Mouse (Mus musculus) spleen, postnatal 36 days (tissue): ENCODE data around the gene Ppil4.

Experiments
- DNase-seq, 2 experiments: peaks; one replicate each; pipeline ENCODE4 v3.0.0; 2022; ENCODE audit warnings: low spot score in 2 of 2, mixed read lengths in 1 of 2

Ppil4 gene

DNA sequence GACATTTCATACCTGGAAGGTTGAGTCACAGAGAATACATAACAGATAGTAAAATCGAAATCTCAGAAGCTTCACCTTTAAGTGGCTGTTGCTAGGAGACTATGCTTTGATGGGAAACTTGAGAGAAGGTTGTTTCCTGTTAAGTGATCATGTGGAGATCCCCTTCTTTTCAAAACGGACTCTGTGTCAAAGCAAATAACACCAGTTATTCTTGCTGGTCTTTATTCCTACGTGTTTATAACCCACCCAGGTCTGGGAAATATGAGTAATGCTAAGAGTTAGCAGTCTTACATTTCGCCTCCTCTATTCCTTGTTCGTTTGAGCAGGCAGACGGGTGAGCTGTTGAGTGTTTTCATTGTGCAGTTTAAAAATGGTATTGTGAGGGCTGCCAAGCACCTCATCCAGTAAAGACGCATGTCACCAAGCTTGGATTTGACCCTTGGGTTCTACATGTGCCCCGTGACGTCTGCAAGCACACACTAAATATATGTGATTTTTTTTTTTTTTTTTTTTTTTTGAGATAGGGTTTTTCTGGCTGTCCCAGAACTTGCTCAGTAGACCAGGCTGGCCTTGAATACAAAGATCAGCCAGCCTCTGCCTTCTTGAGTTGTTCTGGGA is 32.1 kb downstream of the Ppil4 start:
- DNase-seq, result peak; percentile 59 to 73

DNA sequence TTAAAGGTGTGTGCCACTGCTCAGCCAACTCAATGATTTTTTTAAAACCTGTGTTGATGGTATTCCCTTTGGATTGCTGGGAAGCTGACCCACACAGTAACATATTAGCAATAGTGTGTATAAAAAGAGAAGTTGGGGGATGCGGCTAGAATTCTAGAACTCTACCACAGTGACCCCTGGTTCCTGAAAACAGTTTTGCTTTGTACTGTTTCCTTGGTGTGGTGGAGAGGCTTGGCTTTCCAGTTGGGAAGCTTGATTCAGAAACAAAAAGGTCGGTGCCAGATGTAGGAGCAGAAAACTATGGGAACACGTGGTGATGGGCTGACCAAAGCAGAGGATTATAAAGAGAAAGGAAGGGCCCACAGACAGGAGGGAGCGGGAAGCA is 32.6 kb downstream of the Ppil4 start:
- DNase-seq, result no peak

DNA sequence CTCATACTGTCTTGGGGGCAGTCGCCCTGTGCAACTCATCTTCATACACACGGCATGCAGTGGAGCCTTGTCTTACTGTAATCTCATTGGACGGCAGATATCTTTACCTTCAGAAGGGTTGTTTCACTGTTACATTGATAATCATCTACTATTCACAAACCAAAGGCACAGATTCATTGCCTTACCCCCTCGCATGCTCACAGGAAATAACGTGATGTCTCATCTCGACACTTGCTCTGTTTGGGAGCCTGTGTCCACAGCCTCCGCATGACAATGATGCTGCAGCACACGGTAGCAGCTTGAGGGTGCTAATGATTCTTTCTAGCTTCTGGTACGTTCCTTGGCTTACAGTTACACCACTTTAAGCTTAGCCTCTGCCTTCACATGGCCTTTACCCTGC is 33.4 kb downstream of the Ppil4 start:
- DNase-seq, result no peak

DNA sequence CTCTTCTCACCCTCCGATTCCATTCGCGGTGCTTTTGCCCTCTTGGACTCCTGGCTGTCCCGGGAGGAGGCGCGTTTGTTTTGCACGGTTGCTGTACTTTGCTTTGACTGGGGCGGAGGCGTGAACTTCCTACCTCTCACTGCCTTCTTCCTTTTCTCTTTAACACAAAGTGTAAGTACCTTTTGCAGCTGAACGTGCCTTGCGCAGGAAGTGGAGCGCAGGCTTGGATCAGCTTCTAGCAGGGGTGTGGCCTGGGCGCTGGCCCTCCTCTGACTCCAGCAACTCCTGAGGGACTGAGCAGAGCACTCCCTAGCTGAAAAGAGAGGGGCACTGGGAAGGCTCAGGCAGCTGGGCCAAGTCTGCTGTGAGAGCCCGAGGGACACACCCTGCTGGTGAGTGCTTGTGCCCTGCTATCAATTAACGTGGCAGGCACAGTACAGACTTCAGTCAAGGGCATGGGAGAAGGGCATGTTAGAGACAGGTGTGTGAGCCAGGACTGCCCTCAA is 39.5 kb downstream of the Ppil4 start, which contains the start of gene Zc3h12d:
Gene Zc3h12d (plus strand): TSS at position 300 of the 506 bp plus-strand sequence.
- peak; percentile 78 to 80 for DNase-seq

DNA sequence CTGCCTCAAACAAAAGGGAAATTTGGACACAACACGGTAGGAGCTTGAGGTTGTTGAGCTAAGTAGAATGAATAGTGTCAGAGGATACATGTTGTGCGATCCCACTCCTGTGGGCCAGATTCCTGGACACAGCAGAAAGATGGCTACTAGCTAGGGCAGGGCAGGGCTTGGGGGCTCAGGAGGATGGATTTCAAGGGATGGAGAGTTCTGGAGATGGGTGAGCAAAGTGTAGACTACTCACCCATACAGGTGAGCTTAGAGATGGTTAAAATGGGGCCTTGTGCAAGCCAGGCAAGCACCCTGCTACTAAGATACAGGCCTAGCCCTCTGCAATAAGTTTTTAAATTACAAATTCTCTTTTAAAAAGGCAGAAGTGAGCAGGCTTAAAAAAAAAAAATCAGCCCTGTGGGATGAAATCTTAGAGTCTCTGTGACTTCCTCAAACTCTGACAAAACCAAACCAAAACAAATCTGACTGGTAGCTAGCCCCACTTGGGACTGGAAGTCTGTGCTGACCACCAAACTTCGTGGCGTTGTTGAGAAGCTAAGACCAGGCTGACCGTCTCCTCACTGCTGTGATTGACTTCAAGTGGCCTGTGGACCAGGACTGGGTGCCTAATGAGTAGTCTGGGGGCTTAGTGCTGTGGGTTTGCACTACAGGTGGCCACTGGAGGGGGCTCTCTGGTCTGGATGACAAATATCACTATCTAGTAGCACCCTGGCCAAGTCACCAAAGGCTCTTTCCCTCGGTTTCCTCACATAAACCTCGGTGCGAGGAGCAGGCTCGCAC is 40.9 kb downstream of the Ppil4 start:
- peak; percentile 54 to 63 for DNase-seq

DNA sequence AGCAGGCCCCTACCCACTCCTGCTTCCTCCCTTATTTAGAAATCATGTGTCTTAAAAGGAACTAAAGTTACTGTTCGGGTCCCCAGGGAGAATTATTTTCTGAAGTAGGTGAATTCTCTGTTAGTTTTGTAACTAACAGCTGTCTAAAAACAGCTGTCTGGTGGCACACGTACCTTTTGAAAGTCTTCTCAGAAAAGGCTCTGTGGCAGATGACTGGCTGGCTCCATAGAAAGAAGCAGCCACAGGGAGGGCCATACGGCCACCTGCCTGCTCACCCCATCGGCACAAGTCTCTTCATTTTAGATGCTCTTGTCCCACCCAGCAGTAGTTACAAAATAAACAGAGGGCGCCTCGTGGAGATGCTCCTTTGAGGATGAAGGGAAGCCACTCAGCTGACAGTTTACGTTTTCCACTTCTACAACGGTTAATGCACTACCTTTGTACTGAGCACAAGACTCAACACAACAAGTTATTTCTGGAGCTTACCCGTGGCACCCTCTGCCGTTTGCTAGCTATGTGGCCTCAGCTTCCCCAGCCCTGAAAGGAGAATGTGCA is 42.1 kb downstream of the Ppil4 start:
- peak; percentile 72 to 77 for DNase-seq

DNA sequence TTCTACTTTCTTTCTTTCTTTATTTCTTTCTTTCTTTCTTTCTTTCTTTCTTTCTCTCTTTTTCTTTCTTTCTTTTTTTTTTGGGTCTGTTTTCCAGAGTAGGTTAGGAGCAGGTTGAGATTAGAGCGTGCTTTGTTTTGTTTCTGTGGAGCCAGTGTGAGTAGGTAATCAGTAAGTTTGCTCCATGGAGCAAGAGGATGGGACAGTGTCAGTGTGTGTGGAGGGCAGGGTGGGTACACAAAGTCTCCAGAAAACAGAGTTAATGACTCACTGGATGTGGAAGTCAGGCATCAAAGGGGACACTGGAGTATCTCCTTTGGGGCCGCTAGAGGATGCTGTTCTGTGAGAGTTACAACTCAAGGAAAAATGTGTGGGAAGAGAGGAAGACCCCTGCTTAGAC is 44.2 kb downstream of the Ppil4 start:
- no peak for DNase-seq

DNA sequence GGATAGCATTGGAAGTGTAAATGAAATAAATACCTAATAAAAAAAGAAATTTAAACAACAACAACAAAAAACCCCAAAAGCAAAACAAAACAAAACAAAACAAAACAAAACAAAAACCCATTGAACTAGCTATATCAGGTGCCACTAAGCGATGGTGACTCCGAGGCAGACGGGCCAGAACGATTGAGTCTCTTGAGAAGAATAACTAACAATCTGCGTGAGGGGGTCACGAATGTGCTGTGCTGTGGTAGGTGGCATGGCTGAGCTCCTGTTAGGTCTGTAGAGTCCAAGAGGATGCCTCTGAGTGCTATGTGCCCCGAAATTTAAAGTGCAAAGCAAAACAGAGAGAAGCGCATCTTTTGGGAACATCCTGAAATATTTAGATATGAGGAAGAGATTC is 44.8 kb downstream of the Ppil4 start:
- DNase-seq, result no peak

DNA sequence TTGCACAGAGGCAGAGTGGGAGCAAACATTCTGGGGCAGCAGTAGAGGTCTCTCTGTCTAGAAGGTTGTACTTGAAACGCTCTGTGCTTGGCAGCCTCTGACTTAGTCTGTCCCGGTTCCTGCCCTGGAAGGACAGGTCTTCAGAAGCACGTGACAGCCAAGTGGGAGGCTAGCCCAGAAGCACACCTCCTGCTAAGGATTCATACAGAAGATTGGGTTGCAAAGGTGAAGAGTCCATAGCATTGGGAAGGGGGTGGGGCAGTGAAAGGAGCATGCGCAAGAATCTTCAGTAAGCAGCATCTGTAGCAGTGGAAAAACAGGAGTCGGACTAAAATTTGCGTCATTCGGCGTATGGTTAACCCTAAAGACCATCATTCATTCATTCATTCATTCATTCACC is 45.3 kb downstream of the Ppil4 start:
- no peak for DNase-seq

DNA sequence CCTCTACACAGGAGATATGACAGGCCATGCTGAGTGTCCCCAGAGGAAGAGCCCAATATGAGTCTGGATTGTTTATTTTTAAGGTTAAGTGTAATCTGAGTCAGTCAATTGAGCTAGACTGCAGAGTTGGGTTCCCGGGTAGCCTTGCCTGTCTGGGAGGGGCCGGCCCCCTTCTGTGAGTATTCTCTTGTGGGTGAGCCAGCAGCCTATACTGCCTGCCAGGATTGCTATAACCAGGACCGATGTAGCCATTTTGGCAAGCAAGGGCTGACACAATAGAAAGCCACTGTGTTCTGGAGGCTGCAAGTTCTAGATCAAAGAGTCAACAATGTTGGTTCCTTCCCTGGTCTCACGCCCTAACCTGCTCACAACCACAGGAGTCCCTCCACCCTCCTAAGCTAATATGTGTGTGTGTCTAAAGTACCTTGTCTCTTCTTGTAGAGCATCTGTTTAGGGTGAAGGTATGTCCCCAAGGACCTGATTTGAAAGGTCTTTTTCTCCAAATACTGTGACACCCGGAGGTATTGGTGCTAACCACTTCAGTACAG is 46.3 kb downstream of the Ppil4 start:
- DNase-seq, result no peak

DNA sequence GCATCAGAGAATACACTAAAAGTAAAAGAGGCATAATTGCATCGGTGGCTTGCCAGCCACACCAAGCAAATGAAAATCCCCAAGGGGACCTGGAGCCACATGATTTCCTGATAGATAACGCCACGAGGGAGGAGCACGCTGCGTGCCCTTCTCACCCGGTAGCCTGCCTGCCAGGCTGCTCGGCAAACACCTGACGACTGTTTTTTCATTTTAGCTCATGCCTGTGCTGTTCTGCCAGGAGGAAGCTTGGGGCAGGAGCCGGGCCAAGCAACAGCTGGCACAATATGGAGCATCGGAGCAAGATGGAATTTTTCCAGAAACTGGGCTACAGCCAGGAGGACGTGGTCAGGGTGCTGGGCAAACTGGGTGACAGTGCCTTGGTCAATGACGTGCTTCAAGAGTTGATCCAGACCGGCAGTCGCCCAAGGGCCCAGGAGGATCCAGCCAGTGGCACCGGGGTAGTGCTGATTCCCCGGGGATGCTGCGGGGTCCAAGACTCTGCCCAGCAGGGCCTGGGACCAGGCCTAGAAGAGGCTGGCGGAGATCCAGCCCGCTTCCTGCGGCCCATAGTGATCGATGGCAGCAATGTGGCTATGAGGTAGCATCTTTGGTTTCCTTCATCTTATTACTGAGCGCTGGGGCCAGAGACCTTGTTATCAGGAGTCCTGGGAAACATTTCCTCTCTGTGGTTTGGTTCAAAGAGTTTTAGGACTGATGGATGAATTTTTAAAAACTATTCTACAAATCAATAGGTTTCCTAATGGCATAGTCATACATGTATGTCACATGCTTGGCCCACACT is 47.1 kb downstream of the Ppil4 start:
- peak; percentile 78 to 79 for DNase-seq

DNA sequence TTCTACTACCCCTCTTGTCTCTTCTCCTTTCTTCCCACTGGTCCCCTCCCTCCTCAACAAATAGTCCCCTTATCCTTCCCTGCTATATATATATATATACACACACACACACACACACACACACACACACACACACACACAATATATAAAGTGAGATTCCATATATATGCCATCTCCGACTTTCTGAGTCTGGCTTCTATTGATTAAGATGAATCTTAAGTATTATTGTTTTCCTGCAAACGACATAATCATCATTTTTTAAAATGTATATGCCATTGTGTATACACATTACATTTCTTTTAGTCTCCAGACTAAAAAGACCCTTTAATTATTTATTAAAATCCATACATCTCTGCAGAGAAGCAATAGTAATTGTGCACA is 47.7 kb downstream of the Ppil4 start:
- no peak for DNase-seq

DNA sequence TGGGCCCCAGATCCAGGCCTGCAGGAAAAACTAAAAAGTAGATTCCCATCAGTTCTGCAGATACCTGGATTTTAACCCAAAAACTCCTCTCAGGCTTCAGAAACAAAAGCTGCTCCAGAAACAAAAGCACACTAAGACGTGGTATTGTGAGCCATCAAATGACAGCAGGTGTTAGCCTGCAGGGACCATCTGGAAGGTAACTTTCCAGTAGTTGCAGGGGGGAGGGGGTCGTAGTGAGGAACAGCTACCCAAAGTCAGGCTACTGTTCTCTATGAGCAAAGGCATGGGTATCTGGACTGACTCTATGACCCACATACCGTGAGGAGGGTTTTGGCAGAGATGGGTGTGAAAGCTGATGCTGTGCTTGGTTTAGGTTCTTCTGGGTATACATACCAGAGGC is 48.1 kb downstream of the Ppil4 start:
- DNase-seq, result no peak

DNA sequence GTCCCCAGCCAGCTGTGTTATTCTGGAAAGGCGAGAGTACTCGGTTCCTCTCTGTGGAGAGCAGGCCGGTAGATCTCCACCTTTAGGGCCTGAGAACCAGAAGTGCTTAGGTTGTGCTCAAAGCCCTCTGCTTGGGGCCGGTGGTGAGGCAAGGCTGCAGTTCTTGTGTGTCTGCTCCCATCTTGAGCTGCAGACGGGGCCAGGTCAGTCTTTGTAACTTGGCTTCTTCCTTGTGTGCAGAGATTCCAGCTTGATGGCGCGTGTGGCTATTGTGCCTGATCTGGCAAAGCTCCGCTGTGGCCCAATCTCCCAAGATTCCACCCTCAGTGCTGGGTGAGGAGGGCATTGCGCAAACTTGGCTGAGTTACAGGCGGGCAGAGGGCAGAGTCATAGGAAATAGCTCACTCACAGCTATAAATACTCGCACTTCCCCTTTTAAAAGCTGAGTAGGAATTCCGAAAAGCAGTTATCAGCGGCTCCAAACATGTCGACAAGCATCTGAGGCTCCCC is 48.9 kb downstream of the Ppil4 start:
- peak; percentile 55 to 67 for DNase-seq

DNA sequence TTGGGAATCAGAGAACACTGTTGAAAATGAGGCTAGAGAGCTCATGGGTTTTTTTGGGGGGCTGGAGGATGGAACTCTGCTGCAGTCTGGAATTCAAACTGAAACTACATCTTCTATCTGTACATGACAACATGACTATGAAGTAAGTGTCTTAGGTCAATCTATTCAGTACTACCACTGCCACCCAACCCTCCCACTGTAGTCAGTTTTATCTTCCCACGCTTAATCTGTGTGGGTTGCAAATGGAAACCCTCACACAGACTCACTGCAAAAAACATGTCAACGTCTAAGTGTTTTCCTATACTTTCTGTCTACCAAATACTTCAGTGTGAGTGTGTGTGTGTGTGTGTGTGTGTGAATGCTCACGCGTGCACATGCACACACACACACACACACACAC is 50.5 kb downstream of the Ppil4 start:
- DNase-seq, result no peak

DNA sequence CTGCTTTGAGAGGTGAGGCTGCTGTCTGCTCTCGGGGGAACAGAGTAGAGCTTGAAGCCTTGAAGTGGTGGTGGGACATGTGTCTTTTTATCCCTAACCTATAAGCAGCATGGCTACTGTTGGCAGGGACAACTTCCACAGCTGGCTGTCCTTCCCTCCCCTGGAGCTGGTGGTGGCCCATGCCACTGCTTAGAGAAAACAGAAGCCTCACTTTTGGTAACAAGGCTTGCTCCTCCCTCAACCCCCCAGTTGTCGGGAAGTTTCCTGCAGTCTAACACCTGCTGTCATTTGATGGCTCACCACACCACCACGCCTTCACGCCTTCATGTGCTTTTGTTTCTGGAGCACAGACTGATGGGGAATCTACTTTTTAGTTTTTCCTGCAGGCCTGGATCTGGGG is 51.5 kb downstream of the Ppil4 start:
- peak in 1 of 2 experiments; percentile 43 for DNase-seq

DNA sequence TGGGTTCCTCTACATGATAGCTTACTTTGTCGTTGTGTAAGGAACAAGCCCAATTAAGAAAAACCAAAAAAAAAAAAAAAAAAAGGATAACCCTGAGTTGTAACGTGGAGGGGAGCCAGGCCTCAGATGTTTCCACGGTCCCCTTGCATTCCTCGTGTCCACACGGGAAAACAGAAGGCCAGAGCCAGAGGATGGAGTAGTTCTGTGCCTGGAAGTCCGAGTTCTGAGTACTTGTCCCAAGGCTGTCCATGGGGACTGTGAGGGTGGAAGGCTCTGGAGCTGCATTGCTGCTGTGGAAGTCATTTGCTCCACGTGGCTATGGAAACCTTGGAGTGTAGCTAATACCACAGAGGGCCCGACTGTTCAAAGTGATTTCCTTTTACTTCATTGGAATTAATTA is 52.4 kb downstream of the Ppil4 start:
- no peak for DNase-seq

DNA sequence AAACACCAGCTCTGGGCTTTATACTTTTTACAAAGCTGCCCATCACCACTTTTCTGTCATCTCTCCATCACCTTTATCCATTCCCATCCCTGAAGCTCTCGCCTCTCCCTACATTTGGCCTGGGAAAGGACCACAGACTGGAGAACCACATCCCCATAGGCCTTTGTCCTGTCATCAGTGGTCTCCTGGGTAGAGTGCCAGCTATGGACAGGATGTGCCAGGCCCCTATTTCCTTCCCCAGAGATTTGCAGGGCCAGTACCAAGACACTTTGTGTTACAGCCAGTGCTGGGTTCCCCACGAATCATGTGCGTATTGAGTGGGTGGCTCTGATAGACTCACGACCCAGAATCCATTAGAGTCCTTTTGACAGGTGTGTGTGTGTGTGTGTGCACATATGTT is 53.3 kb downstream of the Ppil4 start:
- DNase-seq, result no peak

DNA sequence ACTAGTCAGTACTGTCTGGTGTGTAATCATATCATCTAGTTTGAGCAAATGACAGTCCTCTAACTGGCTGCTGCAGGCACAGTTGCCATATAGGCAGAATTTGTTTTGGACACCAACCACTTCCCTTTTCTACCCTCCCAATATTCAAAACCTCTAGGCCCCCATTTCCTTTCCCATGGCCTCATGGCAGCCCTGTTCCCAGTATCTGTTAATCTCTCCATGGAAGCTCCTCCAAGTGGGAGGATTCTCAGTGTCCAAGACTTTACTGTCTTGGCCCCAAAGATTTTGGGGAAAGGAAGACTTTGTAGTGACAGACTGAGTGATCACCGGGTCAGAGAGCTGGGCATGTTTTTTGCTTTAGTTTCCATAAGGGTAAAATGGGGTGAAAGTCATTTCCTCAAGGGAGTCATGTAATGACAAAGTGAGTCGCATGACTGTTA is 54.5 kb downstream of the Ppil4 start:
- DNase-seq, result peak; percentile 59 to 67

DNA sequence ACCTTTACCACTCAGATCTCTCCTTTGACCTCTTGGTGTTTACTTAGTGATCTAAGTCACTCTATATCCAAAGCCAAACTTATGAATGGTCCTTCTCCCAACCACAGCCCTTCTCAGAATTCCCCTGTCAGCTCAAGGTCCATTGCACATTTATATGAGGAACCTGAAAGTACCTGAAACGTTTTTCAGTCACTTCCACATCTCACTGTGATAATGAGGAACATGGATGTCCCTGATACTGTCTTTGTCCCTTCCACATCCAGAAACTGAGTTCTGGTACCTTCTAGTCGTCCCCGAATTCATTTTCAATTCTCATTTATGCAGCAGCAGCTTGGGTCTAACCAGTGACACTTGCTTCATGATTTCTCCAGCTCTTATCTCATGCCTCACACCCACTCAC is 59.2 kb downstream of the Ppil4 start:
- DNase-seq, result no peak

DNA sequence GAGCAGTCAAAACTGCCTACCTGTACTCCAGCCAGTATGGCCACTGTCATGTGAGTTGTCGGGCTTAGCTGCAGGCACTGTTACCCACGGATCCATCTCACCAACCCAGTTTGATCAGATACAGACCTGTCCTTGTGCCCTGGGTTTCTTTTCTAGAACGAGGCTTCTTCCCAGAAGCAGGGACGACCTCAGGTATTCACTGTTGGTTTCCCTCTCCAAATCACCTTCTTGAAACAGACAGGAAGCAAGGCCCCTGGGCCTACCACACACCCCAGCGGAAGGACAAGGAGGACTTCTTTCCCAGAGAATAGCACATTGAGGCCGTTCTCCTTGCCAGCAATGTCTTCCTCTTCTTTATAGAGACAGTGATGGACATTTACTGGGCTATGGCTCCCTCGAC is 67.8 kb downstream of the Ppil4 start:
- no peak for DNase-seq
